Comparison of ENCODE assay signal across 14 mouse cellular contexts in the genomic region with DNA sequence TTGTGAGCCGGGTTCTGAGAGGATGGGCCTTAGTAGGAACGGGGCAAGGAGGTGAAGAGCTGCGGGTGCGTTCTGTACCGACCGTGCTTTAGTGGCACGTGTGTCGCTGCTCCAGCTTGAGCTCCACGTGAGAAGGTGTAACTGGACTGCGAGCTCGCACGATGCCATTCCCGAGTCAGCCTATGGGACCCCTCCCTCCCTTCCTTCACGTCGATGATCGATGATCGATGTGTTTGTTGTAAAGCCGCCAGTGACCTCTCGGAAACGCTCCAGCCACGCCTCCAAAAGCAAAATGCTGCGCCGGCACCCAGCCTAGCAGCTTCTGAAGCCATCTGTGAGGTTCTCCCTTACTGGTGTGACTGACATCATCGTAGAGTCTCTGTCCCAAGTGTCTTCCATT.
DNase-seq lines count a peak whose midpoint lies in the region; ATAC-seq and TF ChIP-seq lines count a peak whose summit lies in the region.
"Had no signal": no experiment of that assay in that cellular context is flagged by ENCODE, and none has a peak within 500 bp of the region (broad histone marks: within the 10 kb centered on the region; RNA-seq: fewer than 3 reads in every experiment).

No protein-coding gene starts in this region.

- H3K4me2 ChIP-seq in heart, embryonic 13.5 days = peak overlapping the region; percentile 45
- 0 out of 2 replicates have a peak overlapping the region, but pooled peaks have one; percentile 10 for H3K4me2 ChIP-seq in limb, embryonic 12.5 days
- H3K4me2 ChIP-seq in midbrain, embryonic 12.5 days (replicated peaks) = 0 out of 2 replicates have a peak overlapping the region, but pooled peaks have one; percentile 5
- H3K4me2 ChIP-seq in midbrain, postnatal 0 days (ENCODE audit: low read depth, low read length, poor library complexity, severe bottlenecking) = no peak overlapping the region
- H3K4me2 ChIP-seq in stomach, embryonic 15.5 days = 0 out of 2 replicates have a peak overlapping the region, but pooled peaks have one; percentile 16
- H3K4me2 ChIP-seq: forebrain, embryonic 12.5 days; hindbrain, embryonic 14.5 days had no signal

- peaks cover 11% of the 10 kb centered on the region for H3K9me3 ChIP-seq in heart, embryonic 13.5 days
- H3K9me3 ChIP-seq in limb, embryonic 12.5 days = 0 out of 2 replicates have a peak, but pooled peaks cover 3% of the 10 kb centered on the region
- no peaks in the 10 kb centered on the region for H3K9me3 ChIP-seq in limb, embryonic 10.5 days (replicated peaks)
- H3K9me3 ChIP-seq in midbrain, embryonic 12.5 days = no peaks in the 10 kb centered on the region
- H3K9me3 ChIP-seq in midbrain, postnatal 0 days (ENCODE audit: low read length) = no peaks in the 10 kb centered on the region
- H3K9me3 ChIP-seq in stomach, embryonic 15.5 days = no peaks in the 10 kb centered on the region
- H3K9me3 ChIP-seq: forebrain, embryonic 12.5 days had no signal

- H3K4me3 ChIP-seq in heart, embryonic 13.5 days = peak overlapping the region; percentile 6; the same call in 1 of the 2 replicates
- H3K4me3 ChIP-seq in limb, embryonic 12.5 days (replicated peaks) = no peak overlapping the region
- H3K4me3 ChIP-seq in limb, embryonic 10.5 days = no peak overlapping the region
- H3K4me3 ChIP-seq in midbrain, embryonic 12.5 days = no peak overlapping the region
- no peak overlapping the region for H3K4me3 ChIP-seq in midbrain, postnatal 0 days (ENCODE audit: low read depth, low read length)
- H3K4me3 ChIP-seq in stomach, embryonic 15.5 days (replicated peaks) = no peak overlapping the region
- H3K4me3 ChIP-seq: forebrain, embryonic 12.5 days had no signal

- no peak overlapping the region for H3K27ac ChIP-seq in heart, embryonic 13.5 days (replicated peaks)
- H3K27ac ChIP-seq in limb, embryonic 12.5 days = no peak overlapping the region
- H3K27ac ChIP-seq in limb, embryonic 10.5 days = no peak overlapping the region
- H3K27ac ChIP-seq in midbrain, embryonic 12.5 days (replicated peaks) = peak overlapping the region; percentile 52; the same call in 1 of the 2 replicates
- no peak overlapping the region for H3K27ac ChIP-seq in midbrain, postnatal 0 days (ENCODE audit: low read depth, low read length)
- H3K27ac ChIP-seq in stomach, embryonic 15.5 days = no peak overlapping the region
- H3K27ac ChIP-seq: forebrain, embryonic 12.5 days had no signal

- no peaks in the 10 kb centered on the region for H3K4me1 ChIP-seq in heart, embryonic 13.5 days
- H3K4me1 ChIP-seq in limb, embryonic 12.5 days (replicated peaks) = no peaks in the 10 kb centered on the region; the same call in 1 of the 2 replicates
- H3K4me1 ChIP-seq in limb, embryonic 10.5 days = 0 out of 2 replicates have a peak, but pooled peaks cover 3% of the 10 kb centered on the region
- 0 out of 2 replicates have a peak, but pooled peaks cover 4% of the 10 kb centered on the region for H3K4me1 ChIP-seq in midbrain, embryonic 12.5 days
- H3K4me1 ChIP-seq in midbrain, postnatal 0 days (ENCODE audit: insufficient read depth, low read length) = peaks cover 3% of the 10 kb centered on the region; the same call in 1 of the 2 replicates
- H3K4me1 ChIP-seq in stomach, embryonic 15.5 days = no peaks in the 10 kb centered on the region

- ATAC-seq in heart, embryonic 13.5 days (ENCODE audit: extremely low read depth, insufficient number of reproducible peaks, low FRiP score, low TSS enrichment) = no peak
- no peak for ATAC-seq in limb, embryonic 12.5 days (ENCODE audit: insufficient number of reproducible peaks, insufficient read depth, low FRiP score, low TSS enrichment, low read depth)
- no peak for ATAC-seq in midbrain, embryonic 12.5 days (ENCODE audit: low FRiP score, low read depth)
- ATAC-seq in midbrain, postnatal 0 days (ENCODE audit: low FRiP score) = no peak
- ATAC-seq in stomach, embryonic 15.5 days (ENCODE audit: insufficient read depth, low FRiP score, low read depth) = no peak
- ATAC-seq: activated CD4-positive, CD25-positive, alpha-beta regulatory T cell, adult 4 months had no signal

- H3K36me3 ChIP-seq in heart, embryonic 13.5 days = no peaks in the 10 kb centered on the region
- no peaks in the 10 kb centered on the region for H3K36me3 ChIP-seq in limb, embryonic 12.5 days
- no peaks in the 10 kb centered on the region for H3K36me3 ChIP-seq in limb, embryonic 10.5 days
- no peaks in the 10 kb centered on the region for H3K36me3 ChIP-seq in midbrain, embryonic 12.5 days
- H3K36me3 ChIP-seq in midbrain, postnatal 0 days (ENCODE audit: insufficient read depth, low read length) = no peaks in the 10 kb centered on the region
- H3K36me3 ChIP-seq in stomach, embryonic 15.5 days = no peaks in the 10 kb centered on the region
- H3K36me3 ChIP-seq: forebrain, embryonic 12.5 days had no signal

- no peak overlapping the region for H3K9ac ChIP-seq in heart, embryonic 13.5 days
- no peak overlapping the region for H3K9ac ChIP-seq in limb, embryonic 12.5 days (replicated peaks)
- H3K9ac ChIP-seq in midbrain, embryonic 12.5 days (replicated peaks) = no peak overlapping the region
- H3K9ac ChIP-seq in midbrain, postnatal 0 days (replicated peaks; ENCODE audit: low read length, poor library complexity, severe bottlenecking) = no peak overlapping the region
- no peak overlapping the region for H3K9ac ChIP-seq in stomach, embryonic 15.5 days
- H3K9ac ChIP-seq: forebrain, embryonic 12.5 days; hindbrain, embryonic 14.5 days had no signal

- WGBS in heart, embryonic 13.5 days = 66% methylated on average over 24 of the region's 24 CpGs
- 80% methylated on average over 24 of the region's 24 CpGs for WGBS in limb, embryonic 12.5 days
- WGBS in limb, embryonic 10.5 days = 74% methylated on average over 24 of the region's 24 CpGs
- WGBS in midbrain, embryonic 12.5 days = 78% methylated on average over 24 of the region's 24 CpGs
- 80% methylated on average over 24 of the region's 24 CpGs for WGBS in midbrain, postnatal 0 days
- WGBS in stomach, embryonic 15.5 days = 59% methylated on average over 24 of the region's 24 CpGs

- no peak for TF ChIP-seq CTCF in midbrain, postnatal 0 days (IDR thresholded peaks at IDR 0.05)

- no peak for DNase-seq in heart, adult 18-20 months
- DNase-seq in limb, embryonic 10.5 days (ENCODE audit: low spot score) = no peak
- DNase-seq in midbrain, postnatal 0 days (ENCODE audit: low spot score) = no peak
- no peak for DNase-seq in right cerebral cortex, postnatal 4 days
- DNase-seq: cerebellum, adult 18-20 months; kidney, postnatal 14 days; right cerebral cortex, adult 18-20 months had no signal

- H3K27me3 ChIP-seq in heart, embryonic 13.5 days (replicated peaks) = no peaks in the 10 kb centered on the region
- H3K27me3 ChIP-seq in limb, embryonic 12.5 days = no peaks in the 10 kb centered on the region
- no peaks in the 10 kb centered on the region for H3K27me3 ChIP-seq in limb, embryonic 10.5 days (ENCODE audit: low read depth, poor library complexity, severe bottlenecking)
- no peaks in the 10 kb centered on the region for H3K27me3 ChIP-seq in midbrain, embryonic 12.5 days
- H3K27me3 ChIP-seq in midbrain, postnatal 0 days (ENCODE audit: insufficient read depth, low read length) = no peaks in the 10 kb centered on the region
- no peaks in the 10 kb centered on the region for H3K27me3 ChIP-seq in stomach, embryonic 15.5 days (replicated peaks)
- H3K27me3 ChIP-seq: forebrain, embryonic 12.5 days had no signal
